In the genomic region with DNA sequence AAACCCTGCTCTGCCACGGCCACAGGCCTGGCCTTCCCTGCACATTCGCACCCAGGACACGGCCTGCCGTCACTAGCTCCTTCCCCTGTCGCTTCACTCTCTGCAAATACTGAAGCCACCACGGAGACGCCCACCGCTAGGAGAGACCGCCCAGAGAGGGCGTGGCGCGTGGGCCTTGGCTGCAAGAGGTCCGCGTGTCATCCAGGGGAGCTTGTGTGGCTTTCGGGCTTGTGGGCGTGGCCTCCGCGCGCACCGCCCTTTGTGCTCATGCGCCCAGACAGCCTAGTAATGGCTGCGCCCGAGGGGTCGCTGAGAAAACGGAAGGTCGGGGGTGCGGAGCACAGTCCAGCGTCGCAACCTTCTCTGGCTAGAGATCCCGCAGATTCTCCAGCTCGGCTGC, we compare ENCODE assay signal across 8 mouse cellular contexts. TPM values are rescaled to one million over a fixed set of nuclear protein-coding genes. Genes with fewer than 3 reads are reported as not detected.
DNase-seq lines count a peak whose midpoint lies in the region; ATAC-seq and TF ChIP-seq lines count a peak whose summit lies in the region.

TSS of gene Lmf1 (plus strand) at position 166 of the 400 bp plus-strand sequence.

- no peaks in the 10 kb centered on the region for H3K9me3 ChIP-seq in E14TG2a.4 (ENCODE audit: low read length)
- H3K9me3 ChIP-seq in forebrain, embryonic 12.5 days: no peaks in the 10 kb centered on the region
- no peaks in the 10 kb centered on the region for H3K9me3 ChIP-seq in heart, postnatal 0 days (replicated peaks; ENCODE audit: control insufficient read depth, low read length)
- no peaks in the 10 kb centered on the region for H3K9me3 ChIP-seq in liver, postnatal 0 days (ENCODE audit: low read length)
- no peaks in the 10 kb centered on the region for H3K9me3 ChIP-seq in neural tube, embryonic 14.5 days (ENCODE audit: control insufficient read depth, low read length)

- H3K27ac ChIP-seq in forebrain, embryonic 12.5 days: peak within 1 kb of the TSS; percentile 56; the same call in 1 of the 2 replicates
- peak within 1 kb of the TSS; percentile 83 for H3K27ac ChIP-seq in heart, postnatal 0 days (ENCODE audit: low read depth)
- peak within 1 kb of the TSS; percentile 64 for H3K27ac ChIP-seq in liver, postnatal 0 days (ENCODE audit: low read depth)
- H3K27ac ChIP-seq in neural tube, embryonic 14.5 days (ENCODE audit: low read depth, low read length): peak within 1 kb of the TSS; percentile 70

- peak; percentile 93 for DNase-seq in c-Kit-positive CD71-positive TER-119-positive erythroid progenitor cells, embryonic 14.5 days (ENCODE audit: low spot score)
- peak; percentile 97 for DNase-seq in heart, postnatal 0 days (ENCODE audit: low spot score)
- DNase-seq in large intestine, adult 2 months (ENCODE audit: low read depth, low spot score): peak; percentile 78
- DNase-seq in liver, postnatal 0 days: peak; percentile 98
- peak; percentile 98 for DNase-seq in testis, postnatal 10 days (ENCODE audit: low spot score)

- H3K4me3 ChIP-seq in E14TG2a.4 (replicated peaks; ENCODE audit: low read length): peak within 1 kb of the TSS; percentile 89
- H3K4me3 ChIP-seq in forebrain, embryonic 12.5 days (replicated peaks): peak within 1 kb of the TSS; percentile 75
- H3K4me3 ChIP-seq in heart, postnatal 0 days (ENCODE audit: low read depth, low read length): peak within 1 kb of the TSS; percentile 66
- peak within 1 kb of the TSS; percentile 67 for H3K4me3 ChIP-seq in liver, postnatal 0 days (ENCODE audit: low read depth, low read length)
- H3K4me3 ChIP-seq in neural tube, embryonic 14.5 days (ENCODE audit: low read depth, low read length): peak within 1 kb of the TSS; percentile 67

- H3K36me3 ChIP-seq in E14TG2a.4 (ENCODE audit: insufficient read depth, low read length): peaks cover 8% of the 10 kb centered on the region; the same call in 1 of the 2 replicates
- no peaks in the 10 kb centered on the region for H3K36me3 ChIP-seq in forebrain, embryonic 12.5 days (replicated peaks)
- H3K36me3 ChIP-seq in heart, postnatal 0 days (replicated peaks; ENCODE audit: control insufficient read depth, insufficient read depth, low read length): no peaks in the 10 kb centered on the region
- no peaks in the 10 kb centered on the region; the same call in 1 of the 2 replicates for H3K36me3 ChIP-seq in liver, postnatal 0 days (replicated peaks; ENCODE audit: insufficient read depth, low read length)
- H3K36me3 ChIP-seq in neural tube, embryonic 14.5 days (ENCODE audit: control insufficient read depth, insufficient read depth, low read length): no peaks in the 10 kb centered on the region

- TF ChIP-seq CTCF in E14TG2a.4 (conservative IDR thresholded peaks at IDR 0.05; ENCODE audit: low read length): no peak
- TF ChIP-seq CTCF in heart, postnatal 0 days (IDR thresholded peaks at IDR 0.05; ENCODE audit: low read depth): peak; percentile 45
- TF ChIP-seq CTCF in liver, postnatal 0 days (IDR thresholded peaks at IDR 0.05; ENCODE audit: low read depth): peak; percentile 49

- H3K4me1 ChIP-seq in E14TG2a.4 (replicated peaks; ENCODE audit: low read depth, low read length): peaks cover 55% of the 10 kb centered on the region
- H3K4me1 ChIP-seq in forebrain, embryonic 12.5 days: peaks cover 38% of the 10 kb centered on the region
- peaks cover 49% of the 10 kb centered on the region for H3K4me1 ChIP-seq in heart, postnatal 0 days (ENCODE audit: control insufficient read depth, insufficient read depth)
- H3K4me1 ChIP-seq in liver, postnatal 0 days (ENCODE audit: insufficient read depth): peaks cover 11% of the 10 kb centered on the region
- 0 out of 2 replicates have a peak, but pooled peaks cover 7% of the 10 kb centered on the region for H3K4me1 ChIP-seq in neural tube, embryonic 14.5 days (ENCODE audit: control insufficient read depth, insufficient read depth, low read length)

- TF ChIP-seq EP300 in heart, postnatal 0 days (IDR thresholded peaks at IDR 0.05; ENCODE audit: low read depth): no peak
- no peak for TF ChIP-seq EP300 in liver, postnatal 0 days (IDR thresholded peaks at IDR 0.05; ENCODE audit: low read depth)

- peak; percentile 97 for ATAC-seq in forebrain, embryonic 12.5 days (ENCODE audit: low FRiP score)
- peak; percentile 93 for ATAC-seq in heart, postnatal 0 days (ENCODE audit: insufficient read depth, low read depth)
- peak; percentile 98 for ATAC-seq in liver, postnatal 0 days
- ATAC-seq in neural tube, embryonic 14.5 days (ENCODE audit: low read depth): peak; percentile 95

- under 1% methylated on average over 31 of the region's 31 CpGs for WGBS in forebrain, embryonic 12.5 days
- under 1% methylated on average over 31 of the region's 31 CpGs for WGBS in heart, postnatal 0 days
- under 1% methylated on average over 31 of the region's 31 CpGs for WGBS in large intestine, adult 2 months
- whole genome bisulfite sequencing in liver, postnatal 0 days (ENCODE audit: insufficient replicate concordance): under 1% methylated on average over 31 of the region's 31 CpGs
- WGBS in neural tube, embryonic 14.5 days: under 1% methylated on average over 31 of the region's 31 CpGs

- peak within 1 kb of the TSS; percentile 79 for H3K9ac ChIP-seq in forebrain, embryonic 12.5 days
- peak within 1 kb of the TSS; percentile 85 for H3K9ac ChIP-seq in heart, postnatal 0 days (replicated peaks; ENCODE audit: low read depth, low read length)
- peak within 1 kb of the TSS; percentile 71 for H3K9ac ChIP-seq in liver, postnatal 0 days (replicated peaks)
- H3K9ac ChIP-seq in neural tube, embryonic 14.5 days (replicated peaks; ENCODE audit: low read depth, low read length): peak within 1 kb of the TSS; percentile 76

- H3K4me2 ChIP-seq in forebrain, embryonic 12.5 days: peak within 1 kb of the TSS; percentile 89
- peak within 1 kb of the TSS; percentile 82 for H3K4me2 ChIP-seq in heart, postnatal 0 days (ENCODE audit: low read depth, low read length)
- peak within 1 kb of the TSS; percentile 87 for H3K4me2 ChIP-seq in liver, postnatal 0 days (ENCODE audit: low read depth, low read length)
- H3K4me2 ChIP-seq in neural tube, embryonic 14.5 days (ENCODE audit: low read depth, low read length): peak within 1 kb of the TSS; percentile 65

- H3K27me3 ChIP-seq in E14TG2a.4 (ENCODE audit: insufficient read depth, low read length): peaks cover 40% of the 10 kb centered on the region
- H3K27me3 ChIP-seq in forebrain, embryonic 12.5 days: peaks cover 15% of the 10 kb centered on the region
- H3K27me3 ChIP-seq in heart, postnatal 0 days (ENCODE audit: control insufficient read depth, insufficient read depth, low read length): no peaks in the 10 kb centered on the region
- peaks cover 5% of the 10 kb centered on the region; the same call in 1 of the 2 replicates for H3K27me3 ChIP-seq in liver, postnatal 0 days (ENCODE audit: insufficient read depth, low read length)
- no peaks in the 10 kb centered on the region for H3K27me3 ChIP-seq in neural tube, embryonic 14.5 days (ENCODE audit: control insufficient read depth, insufficient read depth, low read length)

RNA-seq across cellular contexts. Expression of gene Lmf1, which starts in this region (rescaled TPM):
- 17.8 and 21.0 TPM in 2 replicates for polyA plus RNA-seq in forebrain, embryonic 12.5 days (2016; fragmentation: Nextera tagmentation; extraction: Ambion mirVana)
- total RNA-seq in heart, postnatal 0 days (2014; rRNA removed; ENCODE audit: low replicate concordance): 44.9 and 52.8 TPM in 2 replicates
- polyA plus RNA-seq in heart, postnatal 0 days (2015; fragmentation: Nextera tagmentation; extraction: Ambion mirVana): 30.6 and 34.3 TPM in 2 replicates
- polyA plus RNA-seq in large intestine, adult 2 months (2012; rRNA removed): 14.0 and 14.2 TPM in 2 replicates
- polyA plus RNA-seq in liver, postnatal 0 days (2015; fragmentation: Nextera tagmentation; extraction: Ambion mirVana): 11.9 and 12.5 TPM in 2 replicates
- polyA plus RNA-seq in neural tube, embryonic 14.5 days (2014; fragmentation: Nextera tagmentation; extraction: Ambion mirVana): 24.2 and 25.4 TPM in 2 replicates

Comparison
In these comparisons a context has a peak if more than half of its experiments do, and no peak if none do; other contexts are left out.
1. Peak in every context shown above with its lines: DNase-seq, ATAC-seq, H3K4me3 ChIP-seq and H3K27ac ChIP-seq.